Mouse (Mus musculus) CH12.LX (cell line): ENCODE results near the gene Diaph2. TPM values are rescaled to one million over a fixed set of nuclear protein-coding genes. Genes with fewer than 3 reads are reported as not detected.

Experiments
- DNase-seq: peaks from one replicate; pipeline ENCODE4 v3.0.0-alpha.2; 2013; ENCODE audit errors: extremely low read depth
- H3K27ac ChIP-seq: 2 replicates; pipeline ENCODE4 v1.5.1; 2012; ENCODE audit warnings: low read depth, mild to moderate bottlenecking, control low read depth, moderate library complexity; ENCODE audit not compliant: insufficient read depth
- H3K27me3 ChIP-seq: replicated peaks from 2 replicates; pipeline ENCODE3; 2012; ENCODE audit warnings: inconsistent platforms
- H3K36me3 ChIP-seq, 2 experiments: replicated peaks in 1 of 2; 2 replicates each; pipeline versions ENCODE3 to v1.6.1; 2012; ENCODE audit warnings: inconsistent platforms in 1 of 2, low read length in 1 of 2, mild to moderate bottlenecking in 1 of 2, mixed read lengths in 1 of 2, moderate library complexity in 1 of 2; ENCODE audit not compliant: control insufficient read depth in 1 of 2, insufficient read depth in 1 of 2
- H3K4me1 ChIP-seq, 2 experiments: 2 replicates each; pipeline ENCODE4 v1.6.1; 2012; ENCODE audit warnings: inconsistent platforms in 1 of 2, moderate library complexity in 1 of 2; ENCODE audit not compliant: insufficient read depth in 2 of 2, control insufficient read depth in 1 of 2
- H3K4me2 ChIP-seq: 2 replicates; pipeline ENCODE4 v1.6.1; 2012; ENCODE audit warnings: low read depth, mild to moderate bottlenecking, control low read depth; ENCODE audit not compliant: poor library complexity, insufficient read depth, severe bottlenecking
- H3K4me3 ChIP-seq, 3 experiments: fragments of 150-350 bp in 1 of 3; sonication (generic) in 1 of 3; replicated peaks in 1 of 3; 2 replicates each; pipeline versions ENCODE3 to v1.5.1; 2011 to 2012; ENCODE audit warnings: low read depth in 2 of 3, low read length in 2 of 3, mild to moderate bottlenecking in 2 of 3, moderate library complexity in 2 of 3, control low read depth in 1 of 3, improper control_type of control experiment in 1 of 3, inconsistent platforms in 1 of 3, mixed read lengths in 1 of 3; ENCODE audit not compliant: poor library complexity in 1 of 3
- H3K79me2 ChIP-seq: replicated peaks from 2 replicates; pipeline ENCODE4 v1.6.1; 2012; ENCODE audit warnings: mild to moderate bottlenecking, moderate library complexity; ENCODE audit not compliant: control insufficient read depth, poor library complexity, insufficient read depth, severe bottlenecking; ENCODE audit errors: extremely low read depth
- H3K9ac ChIP-seq: 2 replicates; pipeline ENCODE4 v1.6.1; 2012; ENCODE audit warnings: low read depth, mild to moderate bottlenecking, control low read depth, moderate library complexity; ENCODE audit not compliant: insufficient read depth
- H3K9me3 ChIP-seq: replicated peaks from 2 replicates; pipeline ENCODE3; 2012; ENCODE audit warnings: low read length, inconsistent platforms, mixed read lengths
- BHLHE40 ChIP-seq: IDR thresholded peaks from 2 replicates; pipeline ENCODE4 v1.6.1; 2011; ENCODE audit warnings: mild to moderate bottlenecking, low read depth, low read length, improper control_type of control experiment
- E2F4 ChIP-seq: IDR thresholded peaks from 2 replicates; pipeline ENCODE4 v1.6.1; 2011; ENCODE audit warnings: low read depth, low read length, improper control_type of control experiment; ENCODE audit not compliant: insufficient replicate concordance
- ELF1 ChIP-seq: IDR thresholded peaks from 2 replicates; pipeline ENCODE4 v1.6.1; 2014; ENCODE audit warnings: low read depth, mild to moderate bottlenecking, inconsistent platforms, low read length, improper control_type of control experiment
- ETS1 ChIP-seq: conservative IDR thresholded peaks from 2 replicates; pipeline ENCODE4 v1.6.1; 2012; ENCODE audit warnings: low read depth, mild to moderate bottlenecking, inconsistent platforms, low read length, improper control_type of control experiment, moderate library complexity
- GABPA ChIP-seq: IDR thresholded peaks from 2 replicates; pipeline ENCODE4 v1.6.1; 2012; ENCODE audit warnings: low read depth, low read length, improper control_type of control experiment, inconsistent platforms; ENCODE audit not compliant: insufficient replicate concordance
- HCFC1 ChIP-seq: IDR thresholded peaks from 2 replicates; pipeline ENCODE4 v1.6.1; 2012; ENCODE audit warnings: low read depth, mild to moderate bottlenecking, inconsistent platforms, low read length, improper control_type of control experiment
- IRF4 ChIP-seq: IDR thresholded peaks from 2 replicates; pipeline ENCODE4 v1.6.1; 2014; ENCODE audit warnings: low read depth, mild to moderate bottlenecking, inconsistent platforms, low read length, improper control_type of control experiment
- JUN ChIP-seq: IDR thresholded peaks from 2 replicates; pipeline ENCODE4 v1.6.1; 2011; ENCODE audit warnings: low read depth, mild to moderate bottlenecking, low read length, improper control_type of control experiment, moderate library complexity; ENCODE audit not compliant: insufficient read depth
- MAFK ChIP-seq: IDR thresholded peaks from 2 replicates; pipeline ENCODE4 v1.6.1; 2011; ENCODE audit warnings: low read length, improper control_type of control experiment; ENCODE audit not compliant: insufficient replicate concordance
- MAZ ChIP-seq: IDR thresholded peaks from 2 replicates; pipeline ENCODE4 v1.6.1; 2012; ENCODE audit warnings: low read depth, mild to moderate bottlenecking, inconsistent platforms, low read length, improper control_type of control experiment, moderate library complexity
- NELFE ChIP-seq: IDR thresholded peaks from 2 replicates; pipeline ENCODE4 v1.6.1; 2011; ENCODE audit warnings: low read depth, low read length, improper control_type of control experiment
- POLR2AphosphoS2 ChIP-seq: IDR thresholded peaks from 2 replicates; pipeline ENCODE4 v1.6.1; 2011; ENCODE audit warnings: low read depth, low read length, improper control_type of control experiment
- RAD21 ChIP-seq: IDR thresholded peaks from 2 replicates; pipeline ENCODE4 v1.6.1; 2011; ENCODE audit warnings: low read depth, mild to moderate bottlenecking, low read length, improper control_type of control experiment, moderate library complexity
- RCOR1 ChIP-seq: conservative IDR thresholded peaks from 2 replicates; pipeline ENCODE4 v1.6.1; 2012; ENCODE audit warnings: low read depth, mild to moderate bottlenecking, inconsistent platforms, low read length, improper control_type of control experiment
- TBP ChIP-seq: conservative IDR thresholded peaks from 2 replicates; pipeline ENCODE4 v1.6.1; 2011; ENCODE audit warnings: low read depth, low read length, improper control_type of control experiment
- UBTF ChIP-seq: IDR thresholded peaks from 2 replicates; pipeline ENCODE4 v1.6.1; 2012; ENCODE audit warnings: low read depth, mild to moderate bottlenecking, inconsistent platforms, low read length, improper control_type of control experiment, moderate library complexity
- ZMIZ1 ChIP-seq: IDR thresholded peaks from 2 replicates; pipeline ENCODE4 v1.6.1; 2012; ENCODE audit warnings: low read depth, mild to moderate bottlenecking, inconsistent platforms, low read length, improper control_type of control experiment
- ZNF384 ChIP-seq: IDR thresholded peaks from 2 replicates; pipeline ENCODE4 v1.6.1; 2012; ENCODE audit warnings: low read depth, low read length, improper control_type of control experiment, inconsistent platforms
- dilution Hi-C: fragments of 300-500 bp; cut with MboI; formaldehyde crosslinking; loops from 2 replicates; pipeline ENCODE4 v1.14.3; 2020; ENCODE audit warnings: low sequenced_read_pairs; ENCODE audit not compliant: extremely low pct_unique_long_range_greater_than_20kb, extremely low pct_ligation_motif_present
- in situ Hi-C: fragments of 300-500 bp; cut with MboI; formaldehyde crosslinking; loops from 3 replicates; pipeline ENCODE4 v1.14.3; 2019; ENCODE audit warnings: low sequenced_read_pairs, low pct_ligation_motif_present, low pct_unique_long_range_greater_than_20kb, mixed read lengths
- polyA plus RNA-seq: library from polyadenylated mRNA; unstranded; fragments of >175 nt; gene quantifications from 2 replicates; pipeline ENCODE4 v1.2.1, GENCODE M21; 2012; ENCODE audit warnings: low read depth; ENCODE audit not compliant: insufficient read length
- total RNA-seq, 2 experiments: library from RNA; depleted of rRNA; stranded (reverse); fragments of 300-350 nt in 1 of 2; fragments of >200 nt in 1 of 2; gene quantifications; 2 replicates each; pipeline ENCODE4 v1.2.3; 2012 to 2014

Gene Diaph2
- total and polyA plus RNA-seq, 3 experiments: not detected

GRCm38 (mm10) chrX:129709656-129710055 is 39.9 kb upstream of the Diaph2 start:
- no peak overlapping the region for H3K4me3 ChIP-seq
- no peaks in the 10 kb centered on the region for H3K4me1 ChIP-seq
- in situ Hi-C loops: no loop called here
- H3K4me2 ChIP-seq: no peak overlapping the region
- no peaks in the 10 kb centered on the region for H3K27me3 ChIP-seq
- no peak for DNase-seq
- no peaks in the 10 kb centered on the region for H3K79me2 ChIP-seq
- no peak overlapping the region for H3K27ac ChIP-seq
- no peaks in the 10 kb centered on the region for H3K36me3 ChIP-seq
- no peak overlapping the region for H3K9ac ChIP-seq
- no peaks in the 10 kb centered on the region for H3K9me3 ChIP-seq
- no peak for TF ChIP-seq HCFC1
- TF ChIP-seq IRF4: no peak
- TF ChIP-seq MAZ: no peak
- no peak for TF ChIP-seq POLR2AphosphoS2
- TF ChIP-seq E2F4: no peak
- no peak for TF ChIP-seq ZMIZ1
- TF ChIP-seq UBTF: no peak
- TF ChIP-seq ZNF384: no peak
- TF ChIP-seq JUN: no peak
- no peak for TF ChIP-seq ELF1
- dilution Hi-C loops: no loop called here

DNA sequence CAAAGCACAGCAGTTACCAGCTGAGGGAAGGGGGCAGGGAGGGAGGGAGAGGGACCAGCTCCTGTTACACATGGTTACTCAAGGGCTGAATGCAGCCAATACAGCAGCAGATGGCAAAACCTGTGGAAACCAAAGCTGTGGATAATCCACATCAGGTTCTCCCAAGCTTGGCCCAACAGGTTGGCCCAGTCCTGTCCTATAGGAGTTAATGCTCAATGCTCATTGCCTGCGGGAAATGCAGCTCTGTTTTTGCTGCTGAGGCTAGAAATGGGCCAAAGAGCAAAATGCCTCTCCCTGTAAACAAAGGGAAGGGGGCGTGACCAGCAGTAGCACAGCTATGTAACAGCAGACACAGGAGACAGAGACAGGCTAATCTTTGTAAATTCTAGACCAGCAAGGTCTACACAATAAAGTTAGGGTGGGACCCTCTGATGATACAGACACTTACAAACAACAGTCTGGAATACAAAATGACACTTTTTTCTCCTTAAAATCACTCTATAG is 20.8 kb upstream of the Diaph2 start:
- Histone ChIP-seq H3K27me3 (no peaks in the 10 kb centered on the region), H3K4me1 (no peaks in the 10 kb centered on the region), H3K36me3 (no peaks in the 10 kb centered on the region), H3K9me3 (no peaks in the 10 kb centered on the region), H3K9ac (no peak overlapping the region), H3K4me3 (no peak overlapping the region), H3K79me2 (no peaks in the 10 kb centered on the region), H3K27ac (no peak overlapping the region), H3K4me2 (no peak overlapping the region)
- in situ Hi-C loops (no loop called here), dilution Hi-C loops (no loop called here)
- DNase-seq: no peak
- TF ChIP-seq ZNF384 (no peak), MAFK (no peak), HCFC1 (no peak), POLR2AphosphoS2 (no peak), RAD21 (no peak), NELFE (no peak), BHLHE40 (no peak), GABPA (no peak), ETS1 (no peak), TBP (no peak), RCOR1 (no peak)
- TF ChIP-seq, all 38 proteins: peak for 0
